Mouse (Mus musculus) erythroblast, embryonic 14.5 days (primary cell): ENCODE results near the gene Ccdc187.

Experiments
- GATA1 ChIP-seq: IDR thresholded peaks from 2 replicates; pipeline ENCODE4 v1.6.1; 2012; ENCODE audit warnings: low read length, inconsistent platforms, mixed read lengths
- TAL1 ChIP-seq: IDR thresholded peaks from 3 replicates; pipeline ENCODE4 v1.6.1; 2012; ENCODE audit warnings: low read length, inconsistent platforms, mixed read lengths

- TF ChIP-seq TAL1, result peak; percentile 2; the same call in 1 of the 3 replicates
- TF ChIP-seq GATA1, result no peak
These were observed 69.1 kb downstream of the Ccdc187 start for GRCm38 (mm10) chr2:26225242-26225641.
